Mouse (Mus musculus): ENCODE results near the gene Ifit3b.
"Not testable (repeated sequence)": the region's sequence is repeated elsewhere in the genome, so short reads cannot be mapped to it uniquely, and the experiment has no call there.

Gene Ifit3b

GRCm38 (mm10) chr19:34610118-34610517, 2.3 kb downstream of the Ifit3b start:
- DNase-seq (ENCODE audit: low spot score) = not testable (repeated sequence)

GRCm38 (mm10) chr19:34612243-34613001, 4.7 kb downstream of the Ifit3b start:
- not testable (repeated sequence) for DNase-seq (ENCODE audit: low spot score)

GRCm38 (mm10) chr19:34620871-34621270, 13.1 kb downstream of the Ifit3b start:
- DNase-seq (ENCODE audit: low spot score) = no peak

GRCm38 (mm10) chr19:34623781-34624180, 16.0 kb downstream of the Ifit3b start:
- no peak for DNase-seq (ENCODE audit: low spot score)

- no peak for DNase-seq (ENCODE audit: low spot score)
These were observed 16.9 kb downstream of the Ifit3b start for GRCm38 (mm10) chr19:34624663-34625062.

GRCm38 (mm10) chr19:34627496-34627895, 19.7 kb downstream of the Ifit3b start:
- DNase-seq (ENCODE audit: low spot score) = no peak

GRCm38 (mm10) chr19:34631487-34631886, 23.7 kb downstream of the Ifit3b start:
- no peak for DNase-seq (ENCODE audit: low spot score)

GRCm38 (mm10) chr19:34633484-34633883, 25.7 kb downstream of the Ifit3b start:
- DNase-seq (ENCODE audit: low spot score) = no peak

GRCm38 (mm10) chr19:34636933-34637557, 29.3 kb downstream of the Ifit3b start:
- no peak for DNase-seq (ENCODE audit: low spot score)

- DNase-seq (ENCODE audit: low spot score) = no peak
These were observed 32.9 kb downstream of the Ifit3b start, which contains the start of the genes Ifit1bl2 and Ifit1 for GRCm38 (mm10) chr19:34640623-34641022. Gene Ifit1bl2, minus strand, starts transcription at chr19:34640743. Gene Ifit1, plus strand, starts transcription at chr19:34640871.

- DNase-seq (ENCODE audit: low spot score) = no peak
These were observed 34.8 kb downstream of the Ifit3b start for GRCm38 (mm10) chr19:34642616-34643015.

GRCm38 (mm10) chr19:34647630-34648029, 39.9 kb downstream of the Ifit3b start:
- not testable (repeated sequence) for DNase-seq (ENCODE audit: low spot score)

GRCm38 (mm10) chr19:34650276-34650675, 42.5 kb downstream of the Ifit3b start:
- DNase-seq (ENCODE audit: low spot score) = no peak

- DNase-seq (ENCODE audit: low spot score) = no peak
These were observed 43.2 kb downstream of the Ifit3b start for GRCm38 (mm10) chr19:34650997-34651396.

- no peak for DNase-seq (ENCODE audit: low spot score)
These were observed 47.5 kb downstream of the Ifit3b start for GRCm38 (mm10) chr19:34655227-34655805.

GRCm38 (mm10) chr19:34656511-34657298, 48.9 kb downstream of the Ifit3b start:
- DNase-seq (ENCODE audit: low spot score) = peak; percentile 74

- peak; percentile 73 for DNase-seq (ENCODE audit: low spot score)
These were observed 54.3 kb downstream of the Ifit3b start for GRCm38 (mm10) chr19:34662067-34662507.

GRCm38 (mm10) chr19:34662740-34663139, 55.0 kb downstream of the Ifit3b start:
- DNase-seq (ENCODE audit: low spot score) = no peak
